Mouse (Mus musculus) CH12.LX (cell line): Measurements from ENCODE around the gene Glis1. TPM values are rescaled to one million over a fixed set of nuclear protein-coding genes. Genes with fewer than 3 reads are reported as not detected.

Source experiments
- DNase-seq: peaks from one replicate; pipeline ENCODE4 v3.0.0-alpha.2; 2013; ENCODE audit errors: extremely low read depth
- H3K27ac ChIP-seq: 2 replicates; pipeline ENCODE4 v1.5.1; 2012; ENCODE audit warnings: low read depth, mild to moderate bottlenecking, control low read depth, moderate library complexity; ENCODE audit not compliant: insufficient read depth
- H3K27me3 ChIP-seq: replicated peaks from 2 replicates; pipeline ENCODE3; 2012; ENCODE audit warnings: inconsistent platforms
- H3K36me3 ChIP-seq, 2 experiments: replicated peaks in 1 of 2; 2 replicates each; pipeline versions ENCODE3 to v1.6.1; 2012; ENCODE audit warnings: inconsistent platforms in 1 of 2, low read length in 1 of 2, mild to moderate bottlenecking in 1 of 2, mixed read lengths in 1 of 2, moderate library complexity in 1 of 2; ENCODE audit not compliant: control insufficient read depth in 1 of 2, insufficient read depth in 1 of 2
- H3K4me1 ChIP-seq, 2 experiments: 2 replicates each; pipeline ENCODE4 v1.6.1; 2012; ENCODE audit warnings: inconsistent platforms in 1 of 2, moderate library complexity in 1 of 2; ENCODE audit not compliant: insufficient read depth in 2 of 2, control insufficient read depth in 1 of 2
- H3K4me2 ChIP-seq: 2 replicates; pipeline ENCODE4 v1.6.1; 2012; ENCODE audit warnings: low read depth, mild to moderate bottlenecking, control low read depth; ENCODE audit not compliant: poor library complexity, insufficient read depth, severe bottlenecking
- H3K4me3 ChIP-seq, 3 experiments: fragments of 150-350 bp in 1 of 3; sonication (generic) in 1 of 3; replicated peaks in 1 of 3; 2 replicates each; pipeline versions ENCODE3 to v1.5.1; 2011 to 2012; ENCODE audit warnings: low read depth in 2 of 3, low read length in 2 of 3, mild to moderate bottlenecking in 2 of 3, moderate library complexity in 2 of 3, control low read depth in 1 of 3, improper control_type of control experiment in 1 of 3, inconsistent platforms in 1 of 3, mixed read lengths in 1 of 3; ENCODE audit not compliant: poor library complexity in 1 of 3
- H3K79me2 ChIP-seq: replicated peaks from 2 replicates; pipeline ENCODE4 v1.6.1; 2012; ENCODE audit warnings: mild to moderate bottlenecking, moderate library complexity; ENCODE audit not compliant: control insufficient read depth, poor library complexity, insufficient read depth, severe bottlenecking; ENCODE audit errors: extremely low read depth
- H3K9ac ChIP-seq: 2 replicates; pipeline ENCODE4 v1.6.1; 2012; ENCODE audit warnings: low read depth, mild to moderate bottlenecking, control low read depth, moderate library complexity; ENCODE audit not compliant: insufficient read depth
- H3K9me3 ChIP-seq: replicated peaks from 2 replicates; pipeline ENCODE3; 2012; ENCODE audit warnings: low read length, inconsistent platforms, mixed read lengths
- BHLHE40 ChIP-seq: IDR thresholded peaks from 2 replicates; pipeline ENCODE4 v1.6.1; 2011; ENCODE audit warnings: mild to moderate bottlenecking, low read depth, low read length, improper control_type of control experiment
- ELF1 ChIP-seq: IDR thresholded peaks from 2 replicates; pipeline ENCODE4 v1.6.1; 2014; ENCODE audit warnings: low read depth, mild to moderate bottlenecking, inconsistent platforms, low read length, improper control_type of control experiment
- ETS1 ChIP-seq: conservative IDR thresholded peaks from 2 replicates; pipeline ENCODE4 v1.6.1; 2012; ENCODE audit warnings: low read depth, mild to moderate bottlenecking, inconsistent platforms, low read length, improper control_type of control experiment, moderate library complexity
- JUN ChIP-seq: IDR thresholded peaks from 2 replicates; pipeline ENCODE4 v1.6.1; 2011; ENCODE audit warnings: low read depth, mild to moderate bottlenecking, low read length, improper control_type of control experiment, moderate library complexity; ENCODE audit not compliant: insufficient read depth
- JUND ChIP-seq: conservative IDR thresholded peaks from 2 replicates; pipeline ENCODE4 v1.6.1; 2011; ENCODE audit warnings: low read depth, low read length, improper control_type of control experiment
- NELFE ChIP-seq: IDR thresholded peaks from 2 replicates; pipeline ENCODE4 v1.6.1; 2011; ENCODE audit warnings: low read depth, low read length, improper control_type of control experiment
- POLR2AphosphoS2 ChIP-seq: IDR thresholded peaks from 2 replicates; pipeline ENCODE4 v1.6.1; 2011; ENCODE audit warnings: low read depth, low read length, improper control_type of control experiment
- RAD21 ChIP-seq: IDR thresholded peaks from 2 replicates; pipeline ENCODE4 v1.6.1; 2011; ENCODE audit warnings: low read depth, mild to moderate bottlenecking, low read length, improper control_type of control experiment, moderate library complexity
- USF1 ChIP-seq: IDR thresholded peaks from 2 replicates; pipeline ENCODE4 v1.6.1; 2014; ENCODE audit warnings: low read depth, mild to moderate bottlenecking, inconsistent platforms, low read length, improper control_type of control experiment
- ZKSCAN1 ChIP-seq: IDR thresholded peaks from 2 replicates; pipeline ENCODE4 v1.6.1; 2012; ENCODE audit warnings: low read depth, inconsistent platforms, low read length, improper control_type of control experiment, borderline replicate concordance
- ZNF384 ChIP-seq: IDR thresholded peaks from 2 replicates; pipeline ENCODE4 v1.6.1; 2012; ENCODE audit warnings: low read depth, low read length, improper control_type of control experiment, inconsistent platforms
- dilution Hi-C: fragments of 300-500 bp; cut with MboI; formaldehyde crosslinking; loops from 2 replicates; pipeline ENCODE4 v1.14.3; 2020; ENCODE audit warnings: low sequenced_read_pairs; ENCODE audit not compliant: extremely low pct_unique_long_range_greater_than_20kb, extremely low pct_ligation_motif_present
- in situ Hi-C: fragments of 300-500 bp; cut with MboI; formaldehyde crosslinking; loops from 3 replicates; pipeline ENCODE4 v1.14.3; 2019; ENCODE audit warnings: low sequenced_read_pairs, low pct_ligation_motif_present, low pct_unique_long_range_greater_than_20kb, mixed read lengths
- polyA plus RNA-seq: library from polyadenylated mRNA; unstranded; fragments of >175 nt; gene quantifications from 2 replicates; pipeline ENCODE4 v1.2.1, GENCODE M21; 2012; ENCODE audit warnings: low read depth; ENCODE audit not compliant: insufficient read length
- total RNA-seq, 2 experiments: library from RNA; depleted of rRNA; stranded (reverse); fragments of 300-350 nt in 1 of 2; fragments of >200 nt in 1 of 2; gene quantifications; 2 replicates each; pipeline ENCODE4 v1.2.3; 2012 to 2014

Glis1 gene
- total and polyA plus RNA-seq, 3 experiments = 0.08 to 2.2 (median 0.17) TPM

DNA sequence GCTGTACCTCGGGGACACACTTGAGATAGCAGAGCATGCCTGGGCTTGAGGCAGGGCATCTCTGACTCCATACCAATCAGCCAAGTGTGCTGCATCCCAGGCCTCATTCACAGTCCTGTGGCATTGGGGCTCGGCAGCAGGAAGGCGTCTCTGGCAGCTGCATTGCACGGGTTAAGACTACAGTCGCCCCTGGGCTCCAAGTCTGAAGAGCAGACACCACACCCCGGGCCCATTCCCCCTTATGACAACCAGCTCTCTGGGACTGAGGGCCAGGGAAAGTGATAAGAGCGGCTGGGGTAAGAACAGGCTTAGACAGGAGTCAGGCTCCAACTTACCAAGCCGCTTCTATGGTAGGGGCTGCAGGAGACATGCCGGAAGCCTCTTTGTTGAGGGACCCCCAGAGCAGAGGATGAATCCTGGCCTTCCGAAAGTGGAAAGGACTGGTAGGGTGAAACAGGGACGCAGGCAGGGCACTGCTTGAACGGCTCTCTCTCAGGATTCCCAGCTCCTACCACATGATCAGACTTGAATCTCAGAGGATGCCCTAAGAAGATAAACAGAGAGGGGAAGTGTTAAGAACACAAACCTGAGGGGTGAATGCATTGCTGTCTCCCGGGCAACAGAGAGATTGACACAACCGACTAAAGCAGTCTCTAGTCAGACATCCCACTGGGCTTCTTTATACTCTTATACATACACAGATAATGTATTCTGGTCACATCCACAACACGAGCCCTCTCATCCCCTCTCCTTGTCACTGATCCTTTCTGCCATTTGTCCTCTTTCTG is 246.1 kb downstream of the Glis1 start:
- DNase-seq = no peak
- H3K9ac ChIP-seq = no peak overlapping the region
- H3K27ac ChIP-seq = no peak overlapping the region
- dilution Hi-C loops = no loop called here
- in situ Hi-C loops = no loop called here
- peaks cover 11% of the 10 kb centered on the region for H3K27me3 ChIP-seq
- no peaks in the 10 kb centered on the region for H3K79me2 ChIP-seq
- H3K4me2 ChIP-seq = no peak overlapping the region
- no peaks in the 10 kb centered on the region for H3K36me3 ChIP-seq
- H3K4me3 ChIP-seq = no peak overlapping the region
- TF ChIP-seq POLR2AphosphoS2 (no peak), ZKSCAN1 (no peak), JUND (no peak), RAD21 (no peak), ELF1 (no peak)
- H3K4me1 ChIP-seq = peaks cover 7 to 23% of the 10 kb centered on the region in 2 experiments
- no peaks in the 10 kb centered on the region for H3K9me3 ChIP-seq

DNA sequence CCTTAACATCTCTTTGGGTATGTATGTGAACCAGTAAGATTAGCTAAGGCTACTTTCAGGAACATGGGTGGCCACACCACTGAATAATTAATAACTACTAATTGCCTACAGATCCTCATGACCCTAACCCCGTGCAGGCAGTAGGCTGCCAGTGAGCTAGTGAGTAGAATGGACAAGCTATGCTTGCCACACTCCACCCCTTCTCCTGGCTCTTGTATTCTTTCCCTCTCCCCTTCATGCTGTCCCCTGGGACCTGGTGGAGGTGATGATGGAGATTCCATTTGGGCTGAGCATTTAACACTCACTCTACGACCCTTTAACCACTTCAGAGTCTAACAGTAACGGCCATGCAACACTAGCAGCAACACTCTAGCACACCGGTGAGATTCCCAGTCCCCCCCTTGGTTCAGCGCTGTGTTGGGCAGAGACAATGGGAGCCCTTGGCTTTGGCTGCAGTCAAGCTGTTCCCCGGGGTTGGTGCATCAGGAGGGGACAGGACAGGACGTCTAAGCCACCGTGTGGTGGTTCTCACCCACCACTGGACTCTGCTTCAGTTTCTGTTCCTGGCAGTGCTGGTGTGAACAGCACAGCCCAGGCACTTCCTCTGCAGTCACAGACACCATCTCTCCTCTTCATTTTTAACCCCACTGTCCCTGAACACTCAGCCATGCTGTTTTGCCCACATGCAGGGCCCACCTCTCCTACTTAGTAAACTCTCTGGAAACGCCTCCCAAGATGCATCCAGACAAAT is 246.9 kb downstream of the Glis1 start:
- Histone ChIP-seq H3K9ac (no peak overlapping the region), H3K4me3 (no peak overlapping the region), H3K79me2 (no peaks in the 10 kb centered on the region), H3K4me2 (no peak overlapping the region), H3K36me3 (no peaks in the 10 kb centered on the region), H3K27ac (no peak overlapping the region), H3K9me3 (no peaks in the 10 kb centered on the region), H3K4me1 (peaks cover 9 to 18% of the 10 kb centered on the region in 2 experiments), H3K27me3 (peaks cover 6% of the 10 kb centered on the region)
- no peak for DNase-seq
- in situ Hi-C loops (no loop called here), dilution Hi-C loops (no loop called here)
- no peak for TF ChIP-seq BHLHE40

DNA sequence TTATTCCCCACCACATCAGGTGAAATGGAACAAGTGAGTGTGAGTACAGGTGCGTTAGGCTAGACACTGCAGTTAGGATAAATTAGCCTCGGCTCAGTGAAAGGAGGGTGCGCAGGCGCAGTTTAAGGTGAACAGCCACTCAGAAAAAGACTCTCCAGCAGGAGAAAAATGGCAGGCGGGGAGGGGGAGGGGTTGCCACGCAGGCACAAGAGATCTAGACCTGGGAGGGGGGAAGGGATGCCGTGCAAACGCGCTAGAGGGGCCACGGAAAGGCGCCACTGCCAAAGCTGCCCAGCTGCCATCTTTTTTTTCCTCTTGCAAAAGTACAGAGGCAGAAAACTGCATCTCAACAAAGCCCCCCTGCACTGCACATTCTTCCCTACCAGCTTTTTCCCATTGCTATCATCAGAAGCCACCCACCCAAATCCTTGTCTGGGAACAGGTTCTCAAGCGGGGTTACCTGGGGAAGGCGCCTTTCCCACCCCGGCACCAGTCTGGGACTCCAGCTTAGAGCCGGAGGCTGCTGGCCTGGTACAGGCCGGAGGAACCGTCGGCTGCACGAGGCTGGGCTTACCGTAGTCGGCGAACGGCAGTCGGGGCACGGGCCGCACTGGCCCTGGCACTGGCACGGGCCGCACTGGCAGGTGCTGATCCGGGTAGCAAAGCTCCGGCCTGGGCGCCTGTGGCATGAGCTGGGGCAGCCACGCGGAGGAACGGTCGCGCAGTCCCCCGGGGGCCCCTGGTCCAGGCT is 248.8 kb downstream of the Glis1 start:
- H3K27me3 ChIP-seq = no peaks in the 10 kb centered on the region

More for the DNA sequence above, 248.8 kb downstream of the Glis1 start:
- peaks cover 11 to 20% of the 10 kb centered on the region in 2 experiments for H3K4me1 ChIP-seq
- H3K79me2 ChIP-seq = no peaks in the 10 kb centered on the region
- no peaks in the 10 kb centered on the region for H3K9me3 ChIP-seq
- no peak for DNase-seq
- dilution Hi-C loops (no loop called here), in situ Hi-C loops (no loop called here)
- H3K36me3 ChIP-seq = no peaks in the 10 kb centered on the region
- H3K4me3 ChIP-seq = no peak overlapping the region
- H3K27ac ChIP-seq = no peak overlapping the region
- H3K4me2 ChIP-seq = no peak overlapping the region
- H3K9ac ChIP-seq = no peak overlapping the region
- no peak for TF ChIP-seq RAD21
- no peak for TF ChIP-seq ETS1
- no peak for TF ChIP-seq ZNF384
- TF ChIP-seq USF1 = no peak
- no peak for TF ChIP-seq JUN
- TF ChIP-seq NELFE = no peak
